Mouse (Mus musculus): ENCODE results near the gene Mus81.

Mus81 gene

GRCm38 (mm10) chr19:5487768-5488550, at the start of gene Mus81:
Gene Mus81 (minus strand): TSS chr19:5488402.
- peak; percentile 98 for DNase-seq

- no peak for DNase-seq
These were observed 44.3 kb upstream of the Mus81 start for GRCm38 (mm10) chr19:5532520-5532919.

DNA sequence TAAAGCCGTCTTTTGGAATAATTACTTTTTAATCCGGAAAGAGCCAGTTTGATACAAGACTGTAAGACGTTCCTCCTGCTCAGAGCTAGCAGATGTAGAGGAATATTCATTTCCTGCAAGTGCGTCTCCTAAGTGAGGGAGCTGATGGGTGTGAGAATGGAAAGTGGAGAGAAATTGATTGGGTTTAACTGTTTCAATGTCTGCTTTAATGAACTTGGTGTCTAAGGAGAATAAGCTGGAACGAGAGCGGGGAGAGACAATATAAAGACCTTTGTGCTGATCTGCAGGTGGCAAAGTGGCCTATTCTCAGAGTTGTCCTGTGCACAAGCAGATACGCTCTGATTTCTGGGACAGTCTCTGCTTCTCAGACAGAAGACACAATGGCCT, 41.9 kb upstream of the Mus81 start:
- no peak for DNase-seq

DNA sequence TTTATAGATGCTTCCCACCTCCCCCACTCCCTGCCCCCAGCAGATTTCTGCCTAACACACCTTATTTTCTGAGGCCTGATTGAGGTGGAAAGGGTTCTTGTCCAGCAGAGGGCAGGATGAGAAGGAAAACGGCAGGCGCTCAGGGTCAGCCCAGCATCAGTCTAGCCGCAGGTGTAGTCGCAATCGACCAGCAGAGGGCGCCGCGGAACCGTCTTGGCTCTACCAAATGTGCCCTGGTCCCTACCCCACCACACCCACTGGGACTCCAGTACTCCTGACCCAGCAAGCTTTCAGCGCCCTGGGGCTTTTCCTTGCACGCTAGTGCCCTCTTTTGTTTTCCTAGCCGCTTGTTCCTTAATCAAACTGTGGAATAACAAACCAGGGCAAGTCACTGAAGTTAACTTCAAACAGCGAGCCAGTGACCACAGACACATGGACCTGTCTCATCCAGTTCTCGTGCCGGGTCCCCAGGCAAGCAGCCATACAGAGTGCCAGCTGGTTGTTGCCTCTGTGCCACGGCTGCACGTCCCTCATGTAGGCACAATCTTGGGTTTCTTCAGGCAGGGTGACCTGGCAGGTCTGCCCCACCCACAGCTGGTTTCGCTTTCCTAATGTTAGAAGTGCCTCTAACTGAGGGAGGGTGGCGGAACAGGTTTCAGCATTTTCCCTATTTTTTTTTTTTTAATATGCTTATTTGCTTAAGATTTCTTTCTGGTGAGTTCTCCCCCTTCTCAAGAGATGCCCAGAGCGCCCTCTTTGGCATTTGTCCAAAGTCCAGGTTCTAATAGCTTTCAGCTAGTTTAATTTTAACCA, 41.3 kb upstream of the Mus81 start:
- peak; percentile 93 for DNase-seq

DNA sequence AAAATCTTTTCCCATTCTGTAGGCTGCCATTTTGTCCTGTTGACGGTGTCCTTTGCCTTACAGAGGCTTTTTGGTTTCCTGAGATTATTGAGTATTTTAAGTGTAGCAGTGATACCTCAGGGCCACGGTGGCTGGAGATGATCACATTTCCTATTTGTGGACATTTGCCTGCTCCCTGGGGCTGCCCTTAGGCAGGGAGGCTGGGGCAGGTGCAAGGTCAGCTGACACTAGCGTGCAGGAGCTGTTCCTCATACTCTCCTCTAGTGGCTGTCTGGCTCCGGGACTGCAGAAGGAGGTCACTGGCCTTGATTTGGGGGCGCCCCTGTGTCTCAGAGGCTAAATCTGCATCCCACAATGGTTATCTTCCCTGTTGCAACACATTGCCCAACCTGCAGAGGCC, 37.0 kb upstream of the Mus81 start:
- DNase-seq, result no peak

DNA sequence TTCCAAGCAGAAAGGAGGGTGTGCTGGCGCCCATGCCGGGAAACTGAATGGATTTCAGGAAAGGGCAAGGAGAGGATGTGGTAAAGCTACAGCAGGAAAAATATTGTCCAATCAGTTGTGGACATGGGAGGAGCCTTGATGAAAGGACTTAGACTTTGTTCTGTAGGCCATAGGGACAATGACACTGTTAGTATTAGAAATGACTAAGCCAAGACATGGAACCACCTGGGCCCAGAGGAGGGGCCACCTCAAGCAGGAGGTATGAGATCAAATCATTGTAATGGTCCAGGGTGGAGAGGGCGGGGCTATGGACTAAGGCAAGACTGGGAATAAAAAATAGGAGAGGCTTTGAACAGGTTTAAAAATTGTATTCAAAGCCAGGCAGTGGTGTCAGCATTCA, 30.5 kb upstream of the Mus81 start:
- DNase-seq, result no peak

- DNase-seq, result no peak
These were observed 28.8 kb upstream of the Mus81 start for GRCm38 (mm10) chr19:5516906-5517505.

GRCm38 (mm10) chr19:5515840-5516777, 27.9 kb upstream of the Mus81 start:
- no peak for DNase-seq

GRCm38 (mm10) chr19:5513005-5513349, 24.8 kb upstream of the Mus81 start:
- DNase-seq, result no peak

DNA sequence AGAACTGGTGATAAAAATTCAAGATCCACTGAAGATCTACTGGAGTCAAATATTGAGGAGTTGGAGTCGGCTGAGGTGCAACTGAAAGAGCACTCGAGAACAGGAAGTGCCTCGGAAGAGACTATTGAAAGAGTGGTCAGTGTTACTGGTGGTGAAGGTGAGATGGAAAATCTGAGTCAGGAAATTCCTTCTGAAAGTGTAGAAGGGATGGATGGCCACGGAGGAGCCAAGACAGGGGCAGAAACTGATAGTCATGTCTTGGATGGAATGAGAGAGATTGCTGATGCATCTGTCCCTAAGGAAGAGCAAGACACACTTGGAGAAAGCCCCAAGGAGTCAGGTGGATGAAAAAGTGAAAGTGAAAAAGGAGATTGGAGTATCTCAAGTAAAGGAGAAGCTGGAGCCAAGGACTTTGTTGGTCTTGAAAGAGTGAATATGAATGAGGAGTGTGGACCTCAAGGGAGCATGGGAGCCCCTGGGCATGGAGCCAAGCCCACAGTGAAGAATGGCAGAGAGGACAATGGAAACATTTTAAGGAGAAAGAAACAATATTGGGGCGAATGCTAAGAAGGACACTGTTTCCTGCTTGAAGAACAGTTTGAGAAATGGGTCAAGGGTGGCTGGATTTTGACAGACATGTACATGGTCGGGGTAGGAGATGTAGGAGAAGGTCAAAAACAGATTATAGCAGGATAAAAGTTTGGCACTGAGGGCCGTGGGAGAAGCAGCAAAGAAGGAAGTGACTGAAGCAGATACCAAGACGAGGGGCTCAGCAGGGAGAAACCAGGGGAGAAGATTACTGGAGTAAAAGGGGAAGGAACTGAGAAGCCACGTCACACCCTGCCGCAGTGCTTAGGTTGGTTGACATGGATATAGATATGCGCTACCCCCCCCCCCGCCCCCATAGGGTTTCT, 24.1 kb upstream of the Mus81 start:
- no peak for DNase-seq

DNA sequence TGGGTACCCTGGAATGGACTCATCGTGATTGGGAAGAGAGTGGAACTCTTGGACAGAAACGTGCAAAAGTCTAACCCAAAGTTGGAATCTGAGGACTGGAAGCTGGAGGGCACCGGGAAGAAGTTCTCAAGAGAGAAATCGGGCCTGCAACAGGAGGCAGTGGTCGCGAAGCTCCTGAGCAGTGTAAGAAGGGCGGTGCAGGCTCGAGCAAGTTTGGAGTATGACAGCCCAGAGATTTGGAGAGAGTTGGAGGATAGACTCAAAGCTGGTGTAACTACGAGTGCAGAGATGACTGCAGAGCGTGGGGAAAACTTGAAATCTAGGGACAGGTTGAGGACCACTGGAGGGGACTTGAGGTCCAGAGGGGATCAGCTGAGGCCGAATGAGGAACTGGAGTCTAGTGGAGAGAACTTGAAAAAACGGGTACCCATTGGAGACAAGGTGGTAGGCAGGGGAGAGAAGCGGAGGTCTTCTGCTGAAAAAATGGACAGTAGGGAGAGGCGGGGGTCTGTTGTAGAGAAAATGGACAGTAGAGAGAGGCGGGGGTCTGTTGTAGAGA, 23.0 kb upstream of the Mus81 start:
- no peak for DNase-seq

DNA sequence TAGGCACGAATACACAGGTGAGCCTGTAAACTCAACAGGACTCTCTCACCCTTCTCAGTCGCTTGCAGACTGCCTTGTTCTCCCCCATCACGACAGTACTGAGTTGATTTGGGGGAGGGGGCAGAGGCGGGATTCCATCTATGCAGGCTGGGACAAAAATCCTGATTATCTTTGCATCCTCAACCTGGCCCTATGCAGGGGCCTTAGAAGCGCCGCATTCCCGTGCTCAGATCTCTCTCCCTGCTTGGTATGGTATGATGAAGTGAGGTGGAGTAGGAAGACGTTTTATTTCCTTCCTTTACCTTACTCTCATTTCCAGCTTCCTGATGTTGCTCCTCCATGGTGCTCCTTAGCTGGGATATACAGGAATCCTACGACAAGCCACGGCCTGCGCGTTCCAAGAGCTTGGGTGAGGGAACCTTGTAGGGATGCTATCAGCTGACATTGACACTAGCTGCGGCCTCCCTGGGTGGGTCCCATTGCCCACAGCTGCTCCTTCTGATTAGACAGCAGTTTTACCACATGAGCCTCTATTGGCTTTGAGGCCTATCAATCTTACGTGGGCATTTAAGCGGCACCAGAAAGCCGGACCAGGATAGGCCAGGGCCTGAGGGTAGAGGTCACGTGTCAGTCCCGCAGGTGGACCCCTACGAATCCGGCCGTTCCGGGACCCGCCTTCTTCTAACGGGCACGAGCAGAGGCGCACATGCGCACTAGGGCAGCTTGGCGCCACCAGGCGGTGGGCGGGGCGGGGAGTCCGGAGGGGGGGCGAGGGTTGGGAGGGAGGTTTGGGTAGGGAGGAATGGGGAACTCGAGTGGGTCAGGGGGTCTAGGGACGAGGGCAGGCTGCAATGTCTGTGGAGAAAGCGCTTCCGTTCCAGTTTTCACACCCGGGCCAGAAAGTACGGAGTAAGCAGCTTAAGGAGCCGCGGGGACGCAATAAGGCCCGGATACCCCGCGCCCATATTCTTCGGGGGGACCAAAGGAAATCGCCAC, 22.1 kb upstream of the Mus81 start, which contains the start of gene Snx32:
Gene Snx32, minus strand, starts transcription at position 508 of the 996 bp plus-strand sequence.
- peak; percentile 100 for DNase-seq

DNA sequence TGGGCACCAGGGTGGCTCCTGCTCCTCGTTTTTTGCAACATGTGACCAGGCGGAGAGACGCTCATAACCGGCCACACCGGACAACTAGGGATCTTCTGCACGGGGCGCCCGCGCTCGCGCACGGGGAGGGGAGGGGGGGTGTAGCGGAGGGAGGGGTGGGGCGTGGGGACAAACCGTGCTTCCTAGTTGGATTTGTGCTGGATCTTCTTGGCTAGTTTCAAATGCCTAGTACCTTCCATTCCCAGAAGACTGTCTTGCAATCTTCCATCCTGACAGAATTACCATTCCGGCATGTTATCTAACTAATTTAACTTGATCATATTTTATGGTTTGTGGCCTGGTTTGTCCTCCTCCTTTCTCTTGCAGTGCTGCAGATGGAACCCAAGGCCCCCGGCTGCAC, 15.5 kb upstream of the Mus81 start, which contains the start of gene 1700020D05Rik:
Gene 1700020D05Rik, minus strand, starts transcription at position 101 of the 400 bp plus-strand sequence.
- DNase-seq, result no peak

DNA sequence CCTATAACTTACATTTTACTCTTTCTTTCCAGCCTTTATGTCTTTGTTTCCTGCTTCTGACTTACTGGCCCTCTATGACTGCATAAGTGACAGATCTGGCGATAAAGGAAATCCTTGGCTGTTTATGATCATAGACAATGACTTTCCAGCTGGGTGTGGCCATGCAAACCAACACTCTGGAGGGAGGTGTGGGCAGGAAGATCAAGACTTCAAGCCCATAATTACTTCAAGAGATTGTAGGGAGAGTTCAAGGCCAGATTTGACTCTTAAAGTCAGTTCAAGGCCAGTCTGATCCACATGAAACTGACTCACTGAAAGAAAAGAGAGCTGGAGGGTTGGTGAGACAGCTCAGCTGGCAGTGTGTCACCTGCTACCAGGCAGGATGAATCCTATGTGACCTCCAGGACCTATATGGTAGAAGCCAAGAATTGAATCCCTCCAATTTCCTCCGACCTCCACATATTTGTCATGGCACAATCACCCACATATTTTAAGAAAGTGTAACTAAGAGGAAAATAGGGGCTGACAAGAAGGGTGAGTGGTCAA, 12.2 kb upstream of the Mus81 start:
- no peak for DNase-seq

DNA sequence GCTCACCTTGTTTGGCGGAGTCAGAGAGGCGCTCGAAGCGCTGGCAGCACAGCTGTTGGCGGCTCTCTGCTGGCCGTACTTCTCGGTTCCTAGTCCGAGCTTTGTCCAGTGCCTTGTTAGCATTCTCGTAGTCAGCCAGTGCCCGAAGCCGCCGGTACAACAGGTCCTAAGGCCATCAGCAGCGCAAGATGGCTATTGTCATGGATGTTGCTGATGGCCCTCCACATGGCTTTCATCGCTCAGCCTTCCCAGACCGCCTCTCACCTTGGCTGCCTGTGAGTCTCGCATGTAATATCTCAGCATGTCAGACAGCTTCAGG, 7.8 kb upstream of the Mus81 start:
- DNase-seq, result no peak

GRCm38 (mm10) chr19:5495353-5496051, 7.3 kb upstream of the Mus81 start:
- peak; percentile 39 for DNase-seq

GRCm38 (mm10) chr19:5494314-5494713, 6.1 kb upstream of the Mus81 start:
- no peak for DNase-seq

GRCm38 (mm10) chr19:5493301-5493721, 5.1 kb upstream of the Mus81 start:
- DNase-seq, result peak; percentile 57

DNA sequence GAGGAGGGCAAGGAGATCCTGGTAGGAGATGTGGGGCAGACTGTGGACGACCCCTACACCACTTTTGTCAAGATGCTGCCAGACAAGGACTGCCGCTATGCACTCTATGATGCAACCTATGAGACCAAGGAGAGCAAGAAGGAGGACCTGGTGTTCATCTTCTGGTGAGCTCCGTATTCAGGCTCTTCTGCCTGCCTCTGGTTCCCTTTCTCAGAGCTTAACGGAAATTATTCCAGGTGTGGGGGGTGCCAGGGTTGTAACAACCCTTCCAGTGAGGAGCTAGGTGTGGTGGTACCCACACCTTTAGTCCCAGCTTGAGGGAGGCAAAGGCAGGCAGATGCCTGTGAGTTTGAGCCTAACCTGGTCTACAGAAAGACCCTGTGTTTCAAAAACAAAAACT, 4.4 kb upstream of the Mus81 start:
- DNase-seq, result no peak
